Mouse (Mus musculus) testis, adult 2 months (tissue): ENCODE data around the gene Bend5.

Experiments
- CTCF ChIP-seq: fragments of 200-500 bp; IDR thresholded peaks from 2 replicates; pipeline ENCODE4 v1.5.1; 2012; ENCODE audit warnings: low read depth, mild to moderate bottlenecking, inconsistent platforms, low read length, moderate library complexity; ENCODE audit not compliant: control insufficient read depth, insufficient read depth, insufficient replicate concordance
- POLR2A ChIP-seq: fragments of 200-500 bp; IDR thresholded peaks from 2 replicates; pipeline ENCODE4 v1.6.1; 2012; ENCODE audit warnings: low read depth, mild to moderate bottlenecking, inconsistent platforms, low read length, moderate library complexity; ENCODE audit not compliant: control insufficient read depth

- TF ChIP-seq CTCF, result no peak
- no peak for TF ChIP-seq POLR2A
Observed at GRCm38 (mm10) chr4:111400676-111401075, 14.1 kb upstream of the Bend5 start.
